9 mouse cellular contexts compared by ENCODE assay signal in the genomic region with DNA sequence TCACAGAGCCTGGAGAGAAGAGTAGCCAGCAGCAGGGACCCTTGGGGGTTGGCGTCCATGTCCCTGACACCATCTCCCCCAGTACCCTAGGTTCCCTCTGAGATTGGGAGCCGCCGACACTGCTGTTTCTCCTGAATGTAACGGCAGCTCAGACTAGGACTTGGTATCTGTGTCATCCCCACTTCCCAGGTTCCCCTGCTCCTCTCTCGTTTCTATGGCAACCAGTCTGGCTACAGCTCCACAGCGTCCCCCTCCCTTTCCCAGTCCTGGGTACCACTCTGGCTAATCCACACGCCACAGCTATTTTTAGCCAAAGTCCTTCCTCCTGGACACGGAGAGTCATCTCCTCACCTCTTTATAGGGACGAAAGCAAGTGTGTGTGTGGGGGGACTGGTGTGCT. TPM values are rescaled to one million over a fixed set of nuclear protein-coding genes. Genes with fewer than 3 reads are reported as not detected.
DNase-seq lines count a peak whose midpoint lies in the region; ATAC-seq lines count a peak whose summit lies in the region.
"Had no signal": no experiment of that assay in that cellular context is flagged by ENCODE, and none has a peak within 500 bp of the region (broad histone marks: within the 10 kb centered on the region; RNA-seq: fewer than 3 reads in every experiment).

A gene (minus strand): TSS at position 188 of the 400 bp plus-strand sequence.

- no peaks in the 10 kb centered on the region for H3K9me3 ChIP-seq in kidney, embryonic 16.5 days (ENCODE audit: low read length)

- intact Hi-C loops in left cerebral cortex, postnatal 14 days (cut with DNase I) = no loop called here

- H3K36me3 ChIP-seq in kidney, embryonic 16.5 days (ENCODE audit: insufficient read depth, low read length) = no peaks in the 10 kb centered on the region

- H3K9ac ChIP-seq in kidney, embryonic 16.5 days (replicated peaks; ENCODE audit: low read length) = no peak within 1 kb of the TSS

- H3K27me3 ChIP-seq in kidney, embryonic 16.5 days (ENCODE audit: insufficient read depth, low read length) = peaks cover 63% of the 10 kb centered on the region

- H3K4me2 ChIP-seq in kidney, embryonic 16.5 days (replicated peaks; ENCODE audit: low read depth, low read length) = no peak within 1 kb of the TSS

- 0 out of 2 replicates have a peak, but pooled peaks cover 3% of the 10 kb centered on the region for H3K4me1 ChIP-seq in kidney, embryonic 16.5 days (ENCODE audit: insufficient read depth, low read length)

- peak; percentile 90 to 92 for DNase-seq in cerebellum, postnatal 14 days
- DNase-seq in frontal cortex, adult 2 months (ENCODE audit: extremely low spot score in 1 of 2, low spot score in 1 of 2) = peak; percentile 90 to 92
- DNase-seq in left cerebral cortex, postnatal 14 days (ENCODE audit: low spot score in 2 of 2) = peak; percentile 84 to 95
- DNase-seq in right cerebral cortex, adult 2 months (ENCODE audit: low spot score in 2 of 2) = peak; percentile 84 to 87
- no peak for DNase-seq in gastrocnemius, postnatal 25 days
- DNase-seq in adrenal gland, postnatal 36 days = no peak
- DNase-seq in heart, adult 11 months = no peak

- ATAC-seq in kidney, embryonic 16.5 days (ENCODE audit: low FRiP score, low TSS enrichment) = no peak

- WGBS in kidney, embryonic 16.5 days = 30% methylated on average over 9 of the region's 9 CpGs

- no peak within 1 kb of the TSS for H3K27ac ChIP-seq in kidney, embryonic 16.5 days (ENCODE audit: low read length)

- no peak within 1 kb of the TSS for H3K4me3 ChIP-seq in kidney, embryonic 16.5 days (ENCODE audit: low read length)

RNA-seq across cellular contexts. Expression of the gene that starts here (rescaled TPM):
- polyA plus RNA-seq in frontal cortex, adult 2 months (2012; rRNA removed) = 102 and 111 TPM in 2 replicates
- 100 to 1,000 TPM; 119 to 130 TPM for total RNA-seq in left cerebral cortex, postnatal 14 days (2021)
- not detected for total RNA-seq in gastrocnemius, postnatal 25 days (2021)
- total RNA-seq in adrenal gland, postnatal 36 days (2021) = under 1 TPM in 1 of 2 experiments, not detected in 1; 0.23 TPM
- not detected in 2 replicates for polyA plus RNA-seq in kidney, embryonic 16.5 days (2015; fragmentation: Nextera tagmentation; extraction: Ambion mirVana)
- polyA plus RNA-seq: limb, embryonic 11.5 days had no signal

Comparison
In these comparisons a context has a peak if more than half of its experiments do, and no peak if none do; other contexts are left out.
1. RNA of the gene that starts here (total RNA-seq): 119 to 130 TPM in left cerebral cortex, postnatal 14 days; 0.23 TPM in adrenal gland, postnatal 36 days and not detected in gastrocnemius, postnatal 25 days; every median in the first group is over 10 times any median in the second.
2. RNA of the gene that starts here (polyA plus RNA-seq): 102 to 111 TPM in frontal cortex, adult 2 months; not detected in kidney, embryonic 16.5 days; every median in the first group is over 10 times any median in the second.
3. DNase-seq: peak in cerebellum, postnatal 14 days (2 of 2), frontal cortex, adult 2 months (2 of 2), left cerebral cortex, postnatal 14 days (2 of 2) and right cerebral cortex, adult 2 months (2 of 2); none in gastrocnemius, postnatal 25 days (single experiment), adrenal gland, postnatal 36 days (0 of 2) and heart, adult 11 months (single experiment).